Mouse (Mus musculus) activated CD4-positive, CD25-positive, alpha-beta regulatory T cell, adult 4 months (primary cell): ENCODE data around the gene Bptf. TPM values are rescaled to one million over a fixed set of nuclear protein-coding genes. Genes with fewer than 3 reads are reported as not detected.
"Not testable (repeated sequence)": the region's sequence is repeated elsewhere in the genome, so short reads cannot be mapped to it uniquely, and the experiment has no call there.

Source experiments
- ATAC-seq: one replicate; pipeline ENCODE4 v1.8.0; 2017
- polyA plus RNA-seq, 2 experiments: library from polyadenylated mRNA; unstranded; fragments of 100-300 nt; shearing (Covaris generic); gene quantifications; one replicate each; pipeline ENCODE4 v1.2.1; 2017

Gene Bptf
- polyA plus RNA-seq, 2 experiments from 2014 or later: 57.7 to 74.0 TPM

DNA sequence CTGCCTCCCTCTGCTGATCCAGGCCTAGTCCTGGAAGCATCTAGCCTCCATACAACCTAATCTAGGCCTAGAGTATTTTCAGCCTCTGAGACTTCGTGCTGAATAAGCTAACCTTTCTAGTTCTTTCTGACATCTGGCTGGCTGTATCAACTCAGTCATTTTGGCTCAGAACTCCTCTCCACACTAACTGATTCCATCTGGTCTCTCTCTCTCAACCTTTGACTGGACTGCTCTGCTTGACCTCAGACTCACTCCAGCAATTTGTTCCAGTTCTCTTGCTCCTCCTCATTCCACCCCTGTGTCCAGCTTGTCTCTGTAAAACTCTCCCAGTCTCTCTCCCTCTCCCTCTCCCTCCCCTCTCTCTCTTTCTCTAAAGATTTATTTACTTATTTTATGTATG, 115.0 kb downstream of the Bptf start:
- ATAC-seq: no peak

DNA sequence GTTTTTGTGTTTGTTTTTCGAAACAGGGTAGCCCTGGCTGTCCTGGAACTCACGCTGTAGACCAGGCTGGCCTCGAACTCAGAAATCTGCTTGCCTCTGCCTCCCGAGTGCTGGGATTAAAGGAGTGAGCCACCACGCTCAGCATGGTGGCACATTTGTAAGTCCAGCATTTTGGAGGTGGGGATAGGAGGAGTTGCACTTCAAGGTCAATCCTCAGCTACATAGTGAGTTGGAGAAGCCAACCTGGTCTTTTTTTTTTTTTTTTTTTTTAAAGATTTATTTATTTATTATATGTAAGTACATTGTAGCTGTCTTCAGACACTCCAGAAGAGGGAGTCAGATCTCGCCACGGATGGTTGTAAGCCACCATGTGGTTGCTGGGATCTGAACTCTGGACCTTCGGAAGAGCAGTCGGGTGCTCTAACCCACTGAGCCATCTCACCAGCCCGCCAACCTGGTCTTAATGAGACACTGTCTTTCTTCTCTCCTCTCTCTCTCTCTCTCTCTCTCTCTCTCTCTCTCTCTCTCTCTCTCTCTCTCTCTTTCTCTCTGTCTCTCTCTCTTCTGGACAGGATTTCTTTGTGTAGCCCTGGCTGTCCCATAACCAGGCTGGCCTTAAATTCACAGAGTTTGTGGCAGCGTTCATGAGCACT, 116.3 kb downstream of the Bptf start:
- not testable (repeated sequence) for ATAC-seq

DNA sequence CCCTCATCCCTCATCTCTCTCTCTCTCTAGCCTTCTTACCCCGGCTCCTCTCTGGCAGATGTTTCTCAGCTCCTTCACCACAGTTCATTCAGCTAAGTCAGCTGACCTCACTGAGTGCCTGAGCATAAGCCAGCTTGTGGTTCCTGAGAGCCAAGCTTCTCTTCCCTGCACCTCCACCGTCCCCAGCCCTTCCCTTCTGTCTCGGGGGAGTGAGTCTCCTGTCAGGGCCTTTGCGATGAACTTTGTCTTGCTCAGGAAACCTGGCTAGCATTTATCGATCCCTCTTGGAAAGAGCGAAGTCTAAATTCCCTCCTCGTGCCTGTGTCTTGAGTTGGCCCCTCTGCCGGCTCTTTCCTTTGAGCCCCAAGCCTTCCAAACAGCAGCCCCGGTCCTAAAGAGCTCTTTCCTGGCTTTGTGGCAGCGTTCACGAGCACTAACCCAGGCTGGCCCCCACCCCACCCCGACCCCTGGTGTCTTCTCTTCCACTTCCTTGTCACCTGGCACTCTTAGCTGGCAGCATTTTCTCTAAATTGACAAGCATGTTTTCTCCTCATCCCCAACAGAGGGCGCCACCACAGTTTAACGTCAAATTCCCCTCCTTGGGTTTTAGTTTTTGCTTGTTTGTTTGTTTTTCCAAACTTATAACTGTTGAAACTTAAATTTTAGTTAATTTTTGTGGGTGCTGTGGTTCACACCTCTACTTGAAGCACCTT, 117.2 kb downstream of the Bptf start:
- ATAC-seq: no peak

DNA sequence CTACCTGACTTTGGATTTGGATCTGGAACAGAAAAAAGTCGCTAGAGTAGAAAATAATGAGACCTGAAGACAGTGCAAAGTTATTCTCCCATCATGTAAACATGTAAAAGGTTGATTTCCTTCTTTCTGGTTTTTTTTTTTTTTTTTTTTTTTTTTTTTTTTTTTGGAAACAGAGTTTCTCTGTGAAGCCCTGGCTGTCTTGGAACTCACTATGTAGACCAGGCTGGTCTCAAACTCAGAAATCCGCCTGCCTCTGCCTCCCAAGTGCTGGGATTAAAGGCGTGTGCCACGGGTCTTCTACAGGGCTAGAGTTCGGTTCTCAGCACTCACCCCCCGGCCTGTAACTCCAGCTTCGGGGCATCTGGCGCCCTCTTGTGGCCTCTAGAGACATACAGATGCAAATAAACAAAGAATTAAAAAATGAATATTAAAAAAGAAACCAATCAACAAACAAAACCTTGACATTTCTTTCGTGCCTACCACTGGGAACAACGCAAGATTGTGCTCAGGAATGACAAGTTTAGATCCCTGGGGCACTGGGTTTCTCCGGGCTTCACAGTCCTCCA, 117.8 kb downstream of the Bptf start:
- no peak for ATAC-seq

DNA sequence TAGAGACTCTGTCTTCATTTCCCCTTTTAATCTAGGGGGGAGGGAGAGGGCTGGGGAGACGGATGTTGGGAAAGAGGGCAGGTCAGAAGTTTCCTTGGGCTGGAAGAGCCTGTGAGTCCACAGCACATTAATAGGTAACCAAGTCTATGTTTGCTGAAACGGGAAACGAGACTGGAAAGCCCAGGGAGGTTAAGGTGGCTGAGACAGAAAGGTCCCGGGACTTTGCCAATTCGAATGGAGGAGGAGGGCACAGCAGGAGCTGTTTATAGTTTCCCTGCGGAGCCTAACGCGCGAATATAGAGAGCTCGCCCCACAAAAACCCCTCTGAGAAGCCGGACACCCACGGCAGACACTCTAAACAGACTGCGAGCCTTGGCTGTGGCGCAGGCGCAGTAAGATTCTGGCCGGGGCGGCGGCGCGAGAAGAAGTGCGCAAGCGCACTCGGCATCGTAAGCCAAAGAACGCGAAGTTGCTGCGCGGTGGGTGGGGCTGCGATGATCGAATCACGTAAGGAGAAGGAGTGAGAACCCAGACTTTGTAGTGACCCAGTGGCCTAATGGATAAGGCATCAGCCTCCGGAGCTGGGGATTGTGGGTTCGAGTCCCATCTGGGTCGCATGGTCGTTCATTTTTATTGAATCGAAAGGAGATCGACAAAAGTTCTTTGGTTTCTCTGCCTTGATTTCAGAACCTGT, 119.5 kb downstream of the Bptf start:
- peak; percentile 81 for ATAC-seq

DNA sequence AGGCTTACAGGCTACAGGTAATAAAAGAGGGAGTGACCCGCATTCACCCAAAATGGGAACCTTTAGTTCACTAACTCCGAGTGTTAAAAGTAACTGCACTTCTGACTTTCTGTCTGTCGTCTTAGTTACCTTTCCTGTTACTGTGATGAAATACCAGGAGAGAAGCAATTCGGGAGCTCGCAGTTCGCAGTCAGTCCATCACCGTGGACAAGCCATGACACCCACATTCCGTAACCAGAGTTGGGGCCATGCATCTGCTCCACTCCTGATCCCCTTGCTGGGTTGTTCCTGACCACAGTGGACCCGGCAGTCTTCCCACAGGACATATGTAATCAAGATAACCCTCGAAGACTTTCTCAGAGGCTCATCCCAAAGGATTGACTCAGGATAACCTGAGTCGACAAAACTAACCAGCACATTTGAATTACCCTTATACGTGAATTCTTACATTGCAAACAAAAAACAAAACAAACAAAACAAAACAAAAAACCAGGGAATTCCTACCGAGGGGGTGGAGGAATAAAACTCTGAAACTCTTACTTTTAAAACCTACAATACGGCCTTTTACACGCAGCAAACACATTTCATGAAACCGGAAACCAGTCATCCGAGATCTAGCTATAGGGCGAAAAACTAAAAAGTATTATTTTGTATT, 120.1 kb downstream of the Bptf start:
- ATAC-seq: peak; percentile 45

DNA sequence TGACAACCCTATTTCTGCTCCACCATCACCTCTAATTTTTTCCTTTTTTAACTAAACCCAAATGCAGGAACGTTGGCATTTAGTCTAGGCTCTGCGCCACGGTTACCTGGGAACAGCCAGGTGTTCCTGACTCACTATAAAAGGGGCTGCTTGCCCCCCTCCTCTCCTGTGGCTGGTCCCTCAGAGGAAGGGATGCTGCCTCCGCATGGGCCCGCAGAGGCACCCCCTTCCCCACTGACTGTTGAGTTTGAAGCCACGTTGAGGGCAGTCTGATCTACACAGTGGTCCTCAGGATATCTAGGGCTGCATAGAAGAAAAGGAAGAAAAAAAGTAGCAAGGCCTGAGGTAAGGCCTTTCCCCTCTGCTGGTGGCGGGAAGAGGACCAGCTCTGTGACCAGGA, 120.8 kb downstream of the Bptf start:
- ATAC-seq: no peak

DNA sequence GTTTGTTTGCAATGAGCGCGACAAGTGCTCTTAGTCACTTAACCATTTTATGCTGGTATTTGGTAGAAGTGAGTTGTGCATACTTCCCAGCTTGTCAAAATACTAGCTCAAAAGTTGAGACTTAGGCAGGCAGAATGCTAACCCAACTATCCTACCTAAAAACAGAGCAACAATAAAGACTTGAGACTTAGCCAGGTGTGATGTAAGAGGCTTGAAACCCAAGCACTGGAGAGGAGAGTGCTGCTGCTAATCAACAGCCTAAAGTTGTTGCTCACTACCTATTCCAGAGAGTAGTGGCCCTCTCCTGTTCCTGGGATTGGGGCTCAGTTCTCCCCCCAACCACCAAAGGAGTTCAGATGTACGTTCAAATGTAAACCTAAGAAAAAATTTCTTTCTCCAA, 121.5 kb downstream of the Bptf start:
- ATAC-seq: no peak

DNA sequence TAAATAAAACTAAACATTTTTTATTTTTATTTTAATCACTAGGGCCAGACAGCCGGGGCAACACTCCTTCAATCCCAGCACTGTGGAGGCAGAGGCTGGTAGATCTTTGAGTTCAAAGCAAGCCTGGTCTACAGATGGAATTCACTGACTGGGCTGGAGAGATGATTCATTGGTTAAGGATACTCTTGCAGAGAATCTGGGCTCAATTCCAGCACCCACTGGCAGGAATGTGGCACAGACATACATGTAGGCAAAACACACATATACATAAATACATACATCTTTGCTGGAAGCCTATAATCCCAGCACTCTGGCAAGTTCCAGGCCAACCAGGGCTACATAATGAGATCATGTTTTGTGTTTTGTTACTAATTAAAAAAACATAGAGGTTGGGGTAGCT, 126.4 kb downstream of the Bptf start:
- ATAC-seq: no peak

DNA sequence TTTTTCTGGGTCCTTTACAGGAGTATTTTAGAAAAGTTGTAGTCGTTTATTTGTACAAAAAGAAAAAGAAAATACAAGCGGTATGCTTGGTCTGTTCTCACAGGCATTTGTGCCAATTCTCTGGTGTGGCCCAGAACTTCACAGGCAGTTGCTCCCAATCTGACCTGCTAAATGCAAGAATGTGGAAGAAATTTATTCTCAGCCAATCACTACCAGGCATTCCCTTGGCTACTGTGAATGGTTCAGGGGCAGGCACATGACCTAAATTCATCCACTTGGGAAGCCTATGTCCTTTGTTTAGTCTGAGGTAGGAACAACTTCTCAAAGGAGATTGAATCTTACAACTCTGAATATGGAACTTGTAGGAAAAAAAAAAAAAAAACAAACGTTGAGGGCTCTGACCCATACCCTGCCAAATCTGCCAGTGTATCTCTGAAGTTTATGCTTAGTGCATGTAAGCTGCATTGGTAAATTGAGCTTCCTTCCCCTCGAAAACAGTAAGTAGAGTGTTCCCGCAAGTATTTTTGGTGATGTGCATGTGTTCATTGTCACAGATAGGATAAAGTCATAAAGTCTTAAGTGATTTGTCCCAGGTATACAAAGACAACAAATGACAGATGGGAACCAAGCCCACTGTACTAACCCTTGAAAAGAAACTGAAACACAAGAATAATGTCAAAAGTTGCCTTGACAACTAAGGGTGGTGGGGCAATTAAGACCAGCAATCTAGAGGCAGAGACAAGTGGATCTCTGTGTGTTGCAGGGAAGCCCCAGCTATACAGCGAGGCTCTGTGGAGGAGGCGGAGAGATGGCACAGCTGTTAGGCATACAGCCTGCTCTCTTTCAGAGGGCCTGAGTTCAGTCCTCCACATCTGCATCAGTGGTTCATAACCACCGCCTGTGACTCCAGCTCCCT, 129.9 kb downstream of the Bptf start:
- ATAC-seq: no peak

DNA sequence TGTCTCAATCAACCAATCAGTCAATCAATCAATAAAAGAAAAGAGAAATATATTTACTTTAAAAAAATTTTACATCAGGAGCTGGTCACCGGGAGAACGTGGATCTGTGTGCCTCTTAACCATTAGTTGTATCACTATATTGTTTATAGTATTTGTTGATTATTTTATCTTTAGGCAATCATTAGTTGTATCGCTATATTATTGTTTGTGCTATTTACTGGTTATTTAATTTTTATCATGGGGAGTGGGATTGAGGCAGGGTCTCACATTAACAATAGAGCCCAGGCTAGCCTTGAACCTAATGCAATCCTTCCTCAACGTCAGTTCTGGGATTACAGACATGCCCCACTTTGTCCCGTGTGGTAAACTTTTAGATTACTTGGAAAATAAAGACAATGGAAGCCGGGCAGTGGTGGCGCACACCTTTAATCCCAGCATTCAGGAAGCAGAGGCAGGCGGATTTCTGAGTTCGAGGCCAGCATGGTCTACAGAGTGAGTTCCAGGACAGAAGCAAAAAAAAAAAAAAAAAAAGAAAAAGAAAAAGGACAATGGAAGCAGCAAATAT, 131.9 kb downstream of the Bptf start:
- no peak for ATAC-seq

DNA sequence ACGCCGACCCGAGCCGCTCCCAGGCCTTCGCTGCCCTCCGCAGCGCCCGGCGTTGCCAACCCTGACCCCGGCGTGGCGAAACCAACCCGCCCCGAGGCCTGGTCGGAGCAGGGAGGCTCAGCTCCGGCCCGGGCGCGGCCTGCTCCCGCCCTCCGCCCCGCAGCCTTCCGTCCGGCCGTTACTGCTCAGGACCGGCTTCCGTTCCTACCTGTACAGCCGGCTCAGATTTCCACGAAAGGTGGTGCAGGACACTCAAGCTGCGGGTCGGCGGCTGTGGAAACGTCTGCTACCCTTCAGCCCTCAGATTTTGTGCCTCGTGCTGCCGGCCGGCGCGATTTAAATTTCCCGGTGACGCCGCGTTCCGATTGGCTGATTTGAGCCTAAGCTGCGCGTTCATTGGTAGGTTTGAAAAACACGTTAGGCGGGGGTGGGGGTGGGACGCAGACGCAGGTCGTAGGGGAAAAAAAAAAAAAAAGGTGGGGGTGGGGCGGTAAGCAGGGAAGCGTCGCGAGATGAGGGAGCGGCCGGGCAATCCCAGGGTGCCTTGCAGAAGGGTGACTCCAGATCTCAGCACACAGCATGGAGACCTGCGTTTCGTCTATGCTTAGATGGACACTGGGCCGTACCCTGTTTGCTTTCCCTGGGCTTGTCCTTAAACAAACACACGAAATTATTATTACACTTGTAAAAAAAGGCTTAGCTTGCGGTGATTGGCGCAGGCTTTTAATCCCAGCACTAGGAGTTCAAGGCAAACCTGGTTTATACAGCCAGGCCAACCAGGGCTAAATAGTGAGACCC, 132.6 kb downstream of the Bptf start, which contains the start of gene Kpna2:
Gene Kpna2, minus strand, starts transcription at position 391 of the 798 bp plus-strand sequence.
- ATAC-seq: peak; percentile 89

DNA sequence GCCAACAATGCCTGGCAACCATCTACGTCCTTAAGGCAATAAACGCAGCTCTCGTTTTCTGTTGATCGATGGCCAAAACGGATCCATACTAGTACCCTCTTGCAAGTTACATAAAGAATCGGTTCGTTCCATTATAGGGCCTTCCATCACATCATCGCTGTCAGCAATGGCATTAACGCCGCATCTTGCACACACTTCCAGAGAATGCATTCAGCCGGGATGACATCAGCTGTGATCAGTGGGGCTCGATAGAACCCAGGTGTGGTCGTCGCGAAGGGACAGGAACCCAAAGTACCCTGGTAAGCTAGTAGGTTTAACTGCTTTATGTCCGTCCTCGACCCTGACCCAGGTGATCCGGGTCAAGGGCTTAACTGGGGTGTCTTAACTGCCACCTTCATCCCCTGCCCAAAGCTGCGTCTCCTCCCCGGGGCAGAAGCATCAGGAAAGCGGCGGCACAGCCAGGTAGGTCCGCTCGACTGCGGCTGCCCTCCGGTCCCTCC, 133.2 kb downstream of the Bptf start:
- no peak for ATAC-seq

DNA sequence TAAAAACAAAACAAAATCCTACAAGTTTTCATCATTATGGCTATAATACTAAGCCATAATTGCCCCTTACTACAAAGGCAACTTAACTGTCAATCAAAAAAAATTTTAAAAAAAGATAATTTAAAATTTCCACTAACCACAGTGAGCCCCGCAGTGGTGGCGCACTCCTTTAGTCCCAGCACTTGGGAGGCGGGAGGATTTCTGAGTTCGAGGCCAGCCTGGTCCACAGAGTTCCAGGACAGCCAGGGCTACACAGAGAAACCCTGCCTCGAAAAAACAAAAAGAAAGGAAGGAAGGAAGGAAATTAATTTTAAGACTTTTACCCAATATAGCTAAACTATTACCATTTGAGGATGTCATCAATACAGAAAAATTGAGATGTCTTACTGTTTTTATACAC, 134.0 kb downstream of the Bptf start:
- ATAC-seq: no peak

DNA sequence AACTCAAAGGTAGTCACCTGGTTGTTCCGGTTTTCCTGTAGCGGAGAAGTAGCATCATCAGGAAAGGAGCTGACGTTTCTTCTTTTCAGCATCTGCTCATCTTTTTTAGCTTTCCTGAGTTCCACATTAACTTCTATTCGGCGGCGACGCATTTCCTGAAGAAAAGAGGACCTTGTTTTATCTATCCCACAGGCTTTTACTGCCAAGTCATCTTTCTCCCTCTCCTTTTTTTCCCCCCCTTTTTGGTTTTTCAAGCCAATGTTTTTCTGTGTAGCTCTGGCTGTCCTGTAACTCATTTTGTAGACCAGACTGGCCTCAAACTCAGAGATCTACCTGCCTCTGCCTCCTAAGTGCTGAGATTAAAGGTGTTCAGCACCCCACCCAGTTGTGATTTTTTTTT, 135.4 kb downstream of the Bptf start:
- not testable (repeated sequence) for ATAC-seq

DNA sequence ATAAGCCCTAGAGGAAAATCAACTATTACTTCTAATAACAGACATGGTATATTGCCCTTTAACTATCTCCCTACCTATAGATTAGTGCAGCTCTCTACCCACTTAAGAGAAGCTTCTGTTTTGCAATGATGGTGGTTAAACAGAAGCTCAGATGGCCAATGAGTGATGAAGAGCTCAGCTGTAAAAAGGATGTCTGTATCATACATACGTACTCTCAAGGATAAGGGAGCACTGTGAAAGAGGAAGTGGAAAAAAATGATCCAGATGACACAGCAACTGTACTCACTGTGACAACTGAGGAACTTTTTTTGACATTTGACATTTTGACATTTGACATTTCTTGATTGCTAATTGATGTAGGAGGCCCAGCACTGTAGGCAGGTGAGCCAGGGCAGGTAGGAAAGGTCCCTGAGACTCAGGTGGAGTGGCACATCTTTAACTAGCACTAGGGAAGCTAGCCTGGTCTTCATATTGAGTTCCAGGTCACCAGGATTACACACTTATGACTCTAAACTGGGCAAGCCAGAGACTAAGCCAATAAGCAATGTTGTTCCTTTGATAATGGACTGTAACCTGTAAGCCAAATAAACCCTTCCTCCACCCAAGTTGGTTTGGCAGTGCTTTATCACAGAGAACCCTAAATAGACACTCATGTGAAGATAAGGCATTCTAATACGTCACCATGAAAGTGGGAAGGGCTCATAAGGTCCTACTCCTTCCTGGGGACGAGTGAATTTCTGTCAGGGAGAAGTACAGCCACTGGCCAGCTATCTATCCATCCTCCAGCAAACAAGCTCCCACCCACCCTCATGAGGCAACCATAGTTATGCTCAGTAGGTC, 137.5 kb downstream of the Bptf start:
- peak; percentile 26 for ATAC-seq

DNA sequence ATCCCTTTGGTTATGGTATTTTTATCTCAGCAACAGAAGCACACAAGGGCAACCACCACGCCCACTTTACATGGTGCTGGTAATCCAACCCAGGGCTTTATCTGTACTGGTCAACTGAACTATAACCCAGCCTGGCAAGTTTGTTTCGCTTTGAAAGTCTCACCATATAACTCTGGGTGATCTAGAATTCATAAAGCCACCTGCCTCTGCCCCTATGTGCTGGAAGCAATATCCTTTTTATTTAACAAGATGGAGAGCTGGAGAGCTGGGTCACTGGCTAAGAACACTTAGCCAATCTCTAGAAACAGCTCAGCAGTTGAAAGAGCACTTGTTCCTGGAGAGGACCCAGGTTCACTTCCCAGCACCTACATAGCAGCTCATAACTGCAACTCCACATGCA, 144.5 kb downstream of the Bptf start:
- no peak for ATAC-seq

DNA sequence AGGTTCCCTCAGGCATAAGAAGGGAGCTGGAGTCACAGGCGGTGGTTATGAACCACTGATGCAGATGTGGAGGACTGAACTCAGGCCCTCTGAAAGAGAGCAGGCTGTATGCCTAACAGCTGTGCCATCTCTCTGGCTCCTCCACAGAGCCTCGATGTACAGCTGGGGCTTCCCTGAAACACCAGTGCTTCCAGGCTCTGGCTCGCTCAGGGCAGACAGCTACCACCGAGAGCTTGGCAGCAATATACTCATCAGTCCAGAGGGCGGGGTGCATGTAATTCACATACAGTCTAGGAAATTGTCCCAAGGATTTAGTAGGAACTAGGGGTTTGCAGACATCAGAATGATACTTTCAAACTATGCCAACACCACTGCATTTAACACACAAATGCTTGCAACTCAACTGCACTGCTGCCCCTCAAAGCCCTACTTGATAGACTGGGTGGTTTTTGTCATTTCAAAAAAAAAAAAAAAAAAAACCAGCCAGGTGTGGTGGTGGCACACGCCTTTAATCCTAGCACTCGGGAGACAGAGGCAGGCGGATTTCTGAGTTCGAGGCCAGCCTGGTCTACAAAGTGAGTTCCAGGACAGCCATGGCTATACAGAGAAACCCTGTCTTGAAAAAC, 145.8 kb downstream of the Bptf start:
- ATAC-seq: not testable (repeated sequence)
